Mouse (Mus musculus) embryonic facial prominence, embryonic 14.5 days (tissue): ENCODE data around the gene Mad1l1. TPM values are rescaled to one million over a fixed set of nuclear protein-coding genes. Genes with fewer than 3 reads are reported as not detected.

ENCODE experiments used
- ATAC-seq: fragments of 200-750 bp; cut with Nextera tagmentation; 2 replicates; pipeline ENCODE4 v1.8.0; 2017; ENCODE audit warnings: low read depth, moderate number of reproducible peaks, moderate TSS enrichment
- DNase-seq: peaks from one replicate; pipeline ENCODE4 v3.0.0-alpha.2; 2015; ENCODE audit warnings: low spot score
- H3K27ac ChIP-seq: fragments of 300-500 bp; sonication (generic); replicated peaks from 2 replicates; pipeline ENCODE4 v1.5.1; 2014; ENCODE audit warnings: low read depth, mild to moderate bottlenecking, low read length, moderate library complexity
- H3K27me3 ChIP-seq: fragments of 300-500 bp; sonication (generic); replicated peaks from 2 replicates; pipeline ENCODE4 v1.6.1; 2014; ENCODE audit warnings: low read length; ENCODE audit not compliant: control insufficient read depth, insufficient read depth
- H3K36me3 ChIP-seq: fragments of 300-500 bp; sonication (generic); 2 replicates; pipeline ENCODE4 v1.6.1; 2014; ENCODE audit warnings: low read length, mixed read lengths; ENCODE audit not compliant: control insufficient read depth, insufficient read depth
- H3K4me1 ChIP-seq: fragments of 300-500 bp; sonication (generic); 2 replicates; pipeline ENCODE4 v1.6.1; 2014; ENCODE audit warnings: antibody characterized with exemption, low read length; ENCODE audit not compliant: control insufficient read depth, insufficient read depth
- H3K4me2 ChIP-seq: fragments of 300-500 bp; sonication (generic); 2 replicates; pipeline ENCODE4 v1.6.1; 2014; ENCODE audit warnings: low read depth, mild to moderate bottlenecking, low read length, moderate library complexity, mixed read lengths
- H3K4me3 ChIP-seq: fragments of 300-500 bp; sonication (generic); 2 replicates; pipeline ENCODE4 v1.5.1; 2014; ENCODE audit warnings: low read depth, mild to moderate bottlenecking, low read length
- H3K9ac ChIP-seq: fragments of 300-500 bp; sonication (generic); 2 replicates; pipeline ENCODE4 v1.6.1; 2014; ENCODE audit warnings: low read depth, mild to moderate bottlenecking, low read length, moderate library complexity, mixed read lengths
- H3K9me3 ChIP-seq: fragments of 300-500 bp; sonication (generic); 2 replicates; pipeline ENCODE4 v1.6.1; 2016; ENCODE audit warnings: low read length; ENCODE audit not compliant: control insufficient read depth
- WGBS: fragments of 180-500 bp; shearing (Covaris S2); extraction: QIAGEN DNeasy Blood & Tissue Kit; methylation state at CpG from one replicate; pipeline ENCODE4 v1.1.7; 2014; 5-methylcytosine and 5-hydroxymethylcytosine counted together
- polyA plus RNA-seq: library from polyadenylated mRNA; unstranded; fragments of >200 nt; fragmentation: Nextera tagmentation; extraction: Ambion mirVana; gene quantifications from 2 replicates; pipeline ENCODE4 v1.2.1, GENCODE M21; 2014

Mad1l1 gene
- polyA plus RNA-seq, 1 experiment from 2014 or later, result 38.0 TPM

GRCm38 (mm10) chr5:140355934-140356333 lies 34.6 kb upstream of the Mad1l1 start:
- no peak overlapping the region for H3K4me2 ChIP-seq
- H3K4me3 ChIP-seq, result no peak overlapping the region
- no peaks in the 10 kb centered on the region for H3K4me1 ChIP-seq
- ATAC-seq, result no peak
- no peak overlapping the region for H3K27ac ChIP-seq
- no peak overlapping the region for H3K9ac ChIP-seq
- H3K27me3 ChIP-seq, result no peaks in the 10 kb centered on the region
- no peaks in the 10 kb centered on the region for H3K9me3 ChIP-seq
- H3K36me3 ChIP-seq, result peaks cover 74% of the 10 kb centered on the region
- WGBS, result 84% methylated on average over 11 of the region's 11 CpGs
- DNase-seq, result no peak

DNA sequence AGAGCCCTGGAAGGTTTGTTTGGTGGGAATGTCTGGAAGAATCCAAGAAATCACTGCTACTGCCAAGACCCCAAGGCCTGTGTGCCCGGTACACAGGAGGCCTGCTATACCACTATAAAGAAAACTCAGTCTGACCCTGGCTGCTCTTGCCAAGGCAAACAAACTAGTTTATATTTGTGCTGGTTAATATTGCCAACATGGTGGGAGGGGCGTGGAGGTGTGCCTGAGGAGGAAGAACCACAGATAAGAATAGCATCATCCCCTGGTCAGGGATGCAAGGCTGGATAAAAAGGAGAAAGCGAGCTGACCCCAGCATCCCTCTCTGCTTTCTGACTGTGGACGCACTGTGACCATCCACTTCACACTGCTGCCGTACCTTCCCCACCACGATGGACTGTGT lies 31.0 kb upstream of the Mad1l1 start:
- WGBS, result 93% methylated on average over 6 of the region's 6 CpGs
- H3K27me3 ChIP-seq, result no peaks in the 10 kb centered on the region
- DNase-seq, result no peak
- H3K27ac ChIP-seq, result no peak overlapping the region
- no peak overlapping the region for H3K9ac ChIP-seq
- no peak overlapping the region for H3K4me3 ChIP-seq
- no peak overlapping the region for H3K4me2 ChIP-seq
- no peaks in the 10 kb centered on the region for H3K4me1 ChIP-seq
- no peak for ATAC-seq
- H3K9me3 ChIP-seq, result no peaks in the 10 kb centered on the region
- H3K36me3 ChIP-seq, result peaks cover 58% of the 10 kb centered on the region

GRCm38 (mm10) chr5:140350731-140351497 lies 29.6 kb upstream of the Mad1l1 start:
- Histone ChIP-seq H3K27ac (no peak overlapping the region), H3K9me3 (no peaks in the 10 kb centered on the region), H3K4me3 (no peak overlapping the region), H3K4me2 (no peak overlapping the region), H3K36me3 (peaks cover 50% of the 10 kb centered on the region), H3K27me3 (no peaks in the 10 kb centered on the region), H3K9ac (no peak overlapping the region), H3K4me1 (no peaks in the 10 kb centered on the region)
- ATAC-seq (no peak), DNase-seq (no peak)
- 93% methylated on average over 8 of the region's 8 CpGs for WGBS

DNA sequence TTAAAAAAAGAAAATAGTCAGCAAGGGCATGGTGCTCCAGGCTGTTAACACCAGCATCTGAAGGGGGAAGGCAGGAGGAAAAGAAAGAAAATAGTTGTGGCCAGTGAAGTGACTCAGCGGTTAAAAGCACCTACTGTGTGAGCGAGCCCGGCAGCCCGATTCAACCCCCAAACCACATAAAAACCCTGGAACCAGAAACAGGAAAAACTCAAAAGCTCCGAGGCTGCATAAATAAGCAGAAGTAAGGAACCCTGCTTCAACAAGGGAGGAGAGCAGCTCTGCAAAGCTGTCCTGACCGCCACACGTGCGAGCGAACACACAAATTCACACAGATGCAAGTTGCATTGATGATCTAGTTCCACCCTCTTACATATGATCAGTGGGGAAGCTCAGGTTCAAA lies 28.5 kb upstream of the Mad1l1 start:
- no peak overlapping the region for H3K4me3 ChIP-seq
- no peaks in the 10 kb centered on the region for H3K4me1 ChIP-seq
- peaks cover 52% of the 10 kb centered on the region for H3K36me3 ChIP-seq
- no peaks in the 10 kb centered on the region for H3K27me3 ChIP-seq
- WGBS, result 89% methylated on average over 9 of the region's 9 CpGs
- no peak overlapping the region for H3K27ac ChIP-seq
- no peaks in the 10 kb centered on the region for H3K9me3 ChIP-seq
- ATAC-seq, result no peak
- no peak overlapping the region for H3K9ac ChIP-seq
- H3K4me2 ChIP-seq, result no peak overlapping the region
- DNase-seq, result no peak

DNA sequence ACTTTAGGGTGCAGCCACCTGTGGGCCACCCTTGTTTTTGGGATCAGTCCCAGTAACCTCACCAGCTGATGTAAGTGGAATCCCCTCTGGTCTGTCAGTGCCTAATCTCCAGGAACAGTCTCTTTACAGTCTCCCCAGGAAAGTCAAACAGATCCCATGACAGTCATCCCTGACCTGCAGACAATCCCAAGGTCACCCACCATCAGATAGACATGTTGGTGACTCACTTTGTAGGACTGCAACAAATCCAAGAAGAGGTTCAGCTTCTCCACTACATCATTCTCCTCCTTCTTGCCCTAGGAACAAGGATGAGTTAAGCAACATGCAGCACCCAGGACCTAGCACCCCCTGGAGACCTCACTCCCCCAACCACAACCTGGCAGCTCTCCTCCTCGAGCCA lies 24.7 kb upstream of the Mad1l1 start:
- H3K9me3 ChIP-seq, result no peaks in the 10 kb centered on the region
- no peak overlapping the region for H3K4me3 ChIP-seq
- 60% methylated on average over 1 of the region's 1 CpGs for WGBS
- H3K4me1 ChIP-seq, result no peaks in the 10 kb centered on the region
- ATAC-seq (no peak), DNase-seq (no peak)
- no peak overlapping the region for H3K27ac ChIP-seq
- peaks cover 42% of the 10 kb centered on the region; the same call in 1 of the 2 replicates for H3K36me3 ChIP-seq
- no peaks in the 10 kb centered on the region for H3K27me3 ChIP-seq
- H3K4me2 ChIP-seq, result no peak overlapping the region
- H3K9ac ChIP-seq, result peak overlapping the region; percentile 30; the same call in 1 of the 2 replicates

GRCm38 (mm10) chr5:140345244-140345643 lies 23.9 kb upstream of the Mad1l1 start:
- H3K36me3 ChIP-seq, result peaks cover 43% of the 10 kb centered on the region; the same call in 1 of the 2 replicates

DNA sequence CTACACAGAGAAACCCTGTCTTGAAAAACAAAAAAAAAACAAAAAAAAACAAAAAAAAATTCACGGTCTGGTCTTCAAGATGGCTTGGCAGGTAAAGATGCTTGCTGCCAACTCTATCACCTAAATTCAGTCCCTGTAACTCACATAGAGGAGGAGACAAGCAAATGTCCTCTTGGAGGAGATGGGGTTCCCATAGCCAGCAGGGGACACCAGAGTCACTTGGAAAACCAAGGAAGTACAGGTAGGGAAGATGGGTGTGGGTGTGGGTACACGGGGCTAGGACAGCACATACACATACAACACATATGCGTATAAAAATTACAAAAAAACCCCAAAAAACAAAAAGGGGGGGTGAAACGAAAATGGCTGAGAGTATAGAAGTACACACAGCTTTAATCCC lies 21.5 kb upstream of the Mad1l1 start:
- 88% methylated on average over 4 of the region's 4 CpGs for WGBS

More at GRCm38 (mm10) chr5:140345244-140345643, 23.9 kb upstream of the Mad1l1 start:
- no peak overlapping the region for H3K27ac ChIP-seq
- 86% methylated on average over 4 of the region's 4 CpGs for WGBS
- H3K4me1 ChIP-seq, result no peaks in the 10 kb centered on the region
- no peak overlapping the region for H3K4me3 ChIP-seq
- no peaks in the 10 kb centered on the region for H3K27me3 ChIP-seq
- H3K9ac ChIP-seq, result no peak overlapping the region
- H3K9me3 ChIP-seq, result no peaks in the 10 kb centered on the region
- H3K4me2 ChIP-seq, result no peak overlapping the region
- no peak for DNase-seq
- no peak for ATAC-seq

DNA sequence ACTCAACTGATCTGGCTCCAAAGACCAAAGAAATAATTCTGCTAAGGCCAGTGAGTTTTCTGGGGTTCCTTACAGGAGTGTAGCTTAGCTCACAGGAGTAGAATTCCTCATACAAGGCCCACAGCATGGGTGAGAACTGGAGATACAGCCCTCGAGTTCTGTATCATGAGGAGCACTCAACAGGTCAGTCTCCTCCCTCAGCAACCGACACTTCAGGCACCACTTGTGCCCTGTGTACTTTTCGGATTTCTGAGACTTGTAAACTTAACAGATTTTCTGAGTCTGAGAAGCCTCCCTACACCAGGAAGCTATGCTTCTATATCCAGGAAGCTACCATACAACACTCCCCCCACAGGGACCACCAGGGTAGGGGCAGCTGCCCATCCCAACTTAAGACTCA lies 18.5 kb upstream of the Mad1l1 start:
- Histone ChIP-seq H3K4me3 (no peak overlapping the region), H3K4me2 (no peak overlapping the region), H3K9ac (no peak overlapping the region), H3K9me3 (peaks cover 6% of the 10 kb centered on the region; the same call in 1 of the 2 replicates), H3K27ac (no peak overlapping the region), H3K27me3 (no peaks in the 10 kb centered on the region), H3K4me1 (no peaks in the 10 kb centered on the region), H3K36me3 (peaks cover 63% of the 10 kb centered on the region)
- ATAC-seq (no peak), DNase-seq (no peak)
- 77% methylated on average over 3 of the region's 3 CpGs for WGBS

More for the DNA sequence above, 21.5 kb upstream of the Mad1l1 start:
- Histone ChIP-seq H3K4me2 (no peak overlapping the region), H3K4me3 (no peak overlapping the region), H3K4me1 (no peaks in the 10 kb centered on the region), H3K36me3 (peaks cover 66% of the 10 kb centered on the region), H3K27ac (no peak overlapping the region), H3K9me3 (peaks cover 6% of the 10 kb centered on the region; the same call in 1 of the 2 replicates), H3K9ac (no peak overlapping the region), H3K27me3 (no peaks in the 10 kb centered on the region)
- no peak for DNase-seq
- ATAC-seq, result no peak

DNA sequence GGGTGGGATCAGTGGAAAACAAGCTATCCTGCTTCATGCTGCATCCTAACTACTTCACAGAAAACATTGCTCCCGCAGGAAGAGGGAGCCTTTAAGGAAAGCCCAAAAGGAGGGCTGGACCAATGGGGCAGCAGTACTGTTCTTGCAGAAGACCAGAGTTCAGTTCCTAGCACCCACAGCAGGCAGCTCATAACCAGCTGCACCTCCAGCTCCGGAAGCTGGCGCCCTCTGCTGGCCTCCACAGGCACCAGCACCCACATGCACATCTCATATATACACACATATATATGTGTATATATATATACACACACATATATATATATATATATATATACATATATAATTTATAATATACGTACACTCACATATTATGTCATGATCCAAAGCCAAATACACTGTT lies 17.4 kb upstream of the Mad1l1 start:
- 95% methylated on average over 4 of the region's 4 CpGs for WGBS
- no peak overlapping the region for H3K9ac ChIP-seq

More for the DNA sequence above, 17.4 kb upstream of the Mad1l1 start:
- Histone ChIP-seq H3K27ac (no peak overlapping the region), H3K4me2 (no peak overlapping the region), H3K4me1 (no peaks in the 10 kb centered on the region), H3K9me3 (peaks cover 6% of the 10 kb centered on the region; the same call in 1 of the 2 replicates), H3K4me3 (no peak overlapping the region), H3K27me3 (no peaks in the 10 kb centered on the region), H3K36me3 (peaks cover 53% of the 10 kb centered on the region)
- no peak for DNase-seq
- ATAC-seq, result no peak
